Mouse (Mus musculus): Measurements from ENCODE around the gene Cep85l. TPM values are rescaled to one million over a fixed set of nuclear protein-coding genes. Genes with fewer than 3 reads are reported as not detected.

The Cep85l gene
- polyA plus RNA-seq, 1 experiment, result 9.5 TPM

GRCm38 (mm10) chr10:53378296-53378695 lies 1.5 kb downstream of the Cep85l start:
- TF ChIP-seq CTCF (IDR thresholded peaks at IDR 0.05; ENCODE audit: low read depth, low read length), result no peak
- no peak for TF ChIP-seq POLR2A (IDR thresholded peaks at IDR 0.05; ENCODE audit: borderline replicate concordance, low read depth, low read length)
- Histone ChIP-seq H3K27ac (ENCODE audit: insufficient read depth, low read depth, low read length) (no peak overlapping the region), H3K4me3 (ENCODE audit: insufficient read depth, low read length) (no peak overlapping the region), H3K4me1 (ENCODE audit: control insufficient read depth, insufficient read depth, low read length) (peaks cover 11% of the 10 kb centered on the region)

- Histone ChIP-seq H3K4me1 (ENCODE audit: control insufficient read depth, insufficient read depth, low read length) (peaks cover 9% of the 10 kb centered on the region), H3K27ac (ENCODE audit: insufficient read depth, low read depth, low read length) (no peak overlapping the region), H3K4me3 (ENCODE audit: insufficient read depth, low read length) (no peak overlapping the region)
- TF ChIP-seq CTCF (IDR thresholded peaks at IDR 0.05; ENCODE audit: low read depth, low read length) (no peak), POLR2A (IDR thresholded peaks at IDR 0.05; ENCODE audit: borderline replicate concordance, low read depth, low read length) (no peak)
Measured at GRCm38 (mm10) chr10:53377096-53377495, 2.7 kb downstream of the Cep85l start.

- H3K4me3 ChIP-seq (ENCODE audit: insufficient read depth, low read length), result no peak overlapping the region
- no peak for TF ChIP-seq POLR2A (IDR thresholded peaks at IDR 0.05; ENCODE audit: borderline replicate concordance, low read depth, low read length)
- TF ChIP-seq CTCF (IDR thresholded peaks at IDR 0.05; ENCODE audit: low read depth, low read length), result no peak
- peaks cover 6% of the 10 kb centered on the region for H3K4me1 ChIP-seq (ENCODE audit: control insufficient read depth, insufficient read depth, low read length)
- H3K27ac ChIP-seq (ENCODE audit: insufficient read depth, low read depth, low read length), result no peak overlapping the region
Measured at GRCm38 (mm10) chr10:53373885-53374578, 5.7 kb downstream of the Cep85l start.

GRCm38 (mm10) chr10:53367265-53367664 lies 12.5 kb downstream of the Cep85l start:
- Histone ChIP-seq H3K4me1 (ENCODE audit: control insufficient read depth, insufficient read depth, low read length) (no peaks in the 10 kb centered on the region), H3K27ac (ENCODE audit: insufficient read depth, low read depth, low read length) (no peak overlapping the region), H3K4me3 (ENCODE audit: insufficient read depth, low read length) (no peak overlapping the region)
- TF ChIP-seq CTCF (IDR thresholded peaks at IDR 0.05; ENCODE audit: low read depth, low read length) (no peak), POLR2A (IDR thresholded peaks at IDR 0.05; ENCODE audit: borderline replicate concordance, low read depth, low read length) (no peak)

GRCm38 (mm10) chr10:53364311-53364710 lies 15.4 kb downstream of the Cep85l start:
- TF ChIP-seq POLR2A (IDR thresholded peaks at IDR 0.05; ENCODE audit: borderline replicate concordance, low read depth, low read length), result no peak
- no peak for TF ChIP-seq CTCF (IDR thresholded peaks at IDR 0.05; ENCODE audit: low read depth, low read length)
- Histone ChIP-seq H3K4me1 (ENCODE audit: control insufficient read depth, insufficient read depth, low read length) (no peaks in the 10 kb centered on the region), H3K27ac (ENCODE audit: insufficient read depth, low read depth, low read length) (no peak overlapping the region), H3K4me3 (ENCODE audit: insufficient read depth, low read length) (no peak overlapping the region)

- H3K4me3 ChIP-seq (ENCODE audit: insufficient read depth, low read length), result no peak overlapping the region
- no peak overlapping the region for H3K27ac ChIP-seq (ENCODE audit: insufficient read depth, low read depth, low read length)
- TF ChIP-seq CTCF (IDR thresholded peaks at IDR 0.05; ENCODE audit: low read depth, low read length), result no peak
- no peak for TF ChIP-seq POLR2A (IDR thresholded peaks at IDR 0.05; ENCODE audit: borderline replicate concordance, low read depth, low read length)
- no peaks in the 10 kb centered on the region for H3K4me1 ChIP-seq (ENCODE audit: control insufficient read depth, insufficient read depth, low read length)
Measured at GRCm38 (mm10) chr10:53359016-53359415, 20.7 kb downstream of the Cep85l start.

GRCm38 (mm10) chr10:53353665-53354064 lies 26.1 kb downstream of the Cep85l start:
- no peaks in the 10 kb centered on the region for H3K4me1 ChIP-seq (ENCODE audit: control insufficient read depth, insufficient read depth, low read length)
- no peak for TF ChIP-seq CTCF (IDR thresholded peaks at IDR 0.05; ENCODE audit: low read depth, low read length)
- no peak for TF ChIP-seq POLR2A (IDR thresholded peaks at IDR 0.05; ENCODE audit: borderline replicate concordance, low read depth, low read length)
- H3K4me3 ChIP-seq (ENCODE audit: insufficient read depth, low read length), result no peak overlapping the region
- no peak overlapping the region for H3K27ac ChIP-seq (ENCODE audit: insufficient read depth, low read depth, low read length)

GRCm38 (mm10) chr10:53349254-53349653 lies 30.5 kb downstream of the Cep85l start:
- H3K4me1 ChIP-seq (ENCODE audit: control insufficient read depth, insufficient read depth, low read length), result peaks cover 2% of the 10 kb centered on the region
- H3K27ac ChIP-seq (ENCODE audit: insufficient read depth, low read depth, low read length), result no peak overlapping the region
- TF ChIP-seq CTCF (IDR thresholded peaks at IDR 0.05; ENCODE audit: low read depth, low read length), result no peak
- no peak for TF ChIP-seq POLR2A (IDR thresholded peaks at IDR 0.05; ENCODE audit: borderline replicate concordance, low read depth, low read length)
- H3K4me3 ChIP-seq (ENCODE audit: insufficient read depth, low read length), result no peak overlapping the region

- Histone ChIP-seq H3K27ac (ENCODE audit: insufficient read depth, low read depth, low read length) (no peak overlapping the region), H3K4me1 (ENCODE audit: control insufficient read depth, insufficient read depth, low read length) (peaks cover 2% of the 10 kb centered on the region), H3K4me3 (ENCODE audit: insufficient read depth, low read length) (no peak overlapping the region)
- TF ChIP-seq CTCF (IDR thresholded peaks at IDR 0.05; ENCODE audit: low read depth, low read length), result no peak
- TF ChIP-seq POLR2A (IDR thresholded peaks at IDR 0.05; ENCODE audit: borderline replicate concordance, low read depth, low read length), result no peak
Measured at GRCm38 (mm10) chr10:53347787-53348755, 31.7 kb downstream of the Cep85l start.

GRCm38 (mm10) chr10:53346916-53347315 lies 32.8 kb downstream of the Cep85l start:
- no peak overlapping the region for H3K27ac ChIP-seq (ENCODE audit: insufficient read depth, low read depth, low read length)
- H3K4me1 ChIP-seq (ENCODE audit: control insufficient read depth, insufficient read depth, low read length), result peaks cover 2% of the 10 kb centered on the region
- no peak overlapping the region for H3K4me3 ChIP-seq (ENCODE audit: insufficient read depth, low read length)
- TF ChIP-seq CTCF (IDR thresholded peaks at IDR 0.05; ENCODE audit: low read depth, low read length) (no peak), POLR2A (IDR thresholded peaks at IDR 0.05; ENCODE audit: borderline replicate concordance, low read depth, low read length) (no peak)
